18 mouse cellular contexts compared by ENCODE assay signal in genomic region chr6:12014035-12014434, GRCm38 (mm10).
DNase-seq lines count a peak whose midpoint lies in the region; ATAC-seq lines count a peak whose summit lies in the region.
"Had no signal": no experiment of that assay in that cellular context is flagged by ENCODE, and none has a peak within 500 bp of the region (broad histone marks: within the 10 kb centered on the region; RNA-seq: fewer than 3 reads in every experiment).

No protein-coding gene starts in this region.

- no peak overlapping the region for H3K4me3 ChIP-seq in intestine, embryonic 16.5 days (ENCODE audit: low read length)
- H3K4me3 ChIP-seq in intestine, embryonic 15.5 days (replicated peaks) = no peak overlapping the region
- H3K4me3 ChIP-seq in neural tube, embryonic 11.5 days (ENCODE audit: low read depth, low read length) = no peak overlapping the region
- no peak overlapping the region for H3K4me3 ChIP-seq in forebrain, embryonic 15.5 days
- H3K4me3 ChIP-seq in neural tube, embryonic 13.5 days = no peak overlapping the region
- H3K4me3 ChIP-seq: heart, embryonic 12.5 days; myocyte; stomach, embryonic 15.5 days had no signal

- H3K36me3 ChIP-seq in intestine, embryonic 16.5 days (ENCODE audit: control insufficient read depth, insufficient read depth, low read length) = no peaks in the 10 kb centered on the region
- H3K36me3 ChIP-seq in intestine, embryonic 15.5 days = 0 out of 2 replicates have a peak, but pooled peaks cover 3% of the 10 kb centered on the region
- H3K36me3 ChIP-seq in neural tube, embryonic 11.5 days (ENCODE audit: control insufficient read depth, insufficient read depth, low read length) = no peaks in the 10 kb centered on the region
- peaks cover 8% of the 10 kb centered on the region; the same call in 1 of the 2 replicates for H3K36me3 ChIP-seq in forebrain, embryonic 15.5 days
- H3K36me3 ChIP-seq in neural tube, embryonic 13.5 days = peaks cover 7% of the 10 kb centered on the region; the same call in 1 of the 2 replicates

- no peaks in the 10 kb centered on the region for H3K4me1 ChIP-seq in intestine, embryonic 16.5 days (ENCODE audit: control insufficient read depth, insufficient read depth, low read length)
- no peaks in the 10 kb centered on the region for H3K4me1 ChIP-seq in intestine, embryonic 15.5 days (replicated peaks)
- no peaks in the 10 kb centered on the region for H3K4me1 ChIP-seq in neural tube, embryonic 11.5 days (ENCODE audit: control insufficient read depth, insufficient read depth, low read length)
- peaks cover 5% of the 10 kb centered on the region; the same call in 1 of the 2 replicates for H3K4me1 ChIP-seq in forebrain, embryonic 15.5 days
- H3K4me1 ChIP-seq in neural tube, embryonic 13.5 days (replicated peaks) = peaks cover 12% of the 10 kb centered on the region
- H3K4me1 ChIP-seq: heart, embryonic 12.5 days; stomach, embryonic 15.5 days had no signal

- no peak overlapping the region for H3K9ac ChIP-seq in intestine, embryonic 16.5 days (ENCODE audit: low read depth, low read length)
- H3K9ac ChIP-seq in intestine, embryonic 15.5 days = no peak overlapping the region
- no peak overlapping the region for H3K9ac ChIP-seq in neural tube, embryonic 11.5 days (ENCODE audit: low read length)
- H3K9ac ChIP-seq in forebrain, embryonic 15.5 days (replicated peaks) = no peak overlapping the region
- H3K9ac ChIP-seq in neural tube, embryonic 13.5 days = no peak overlapping the region
- H3K9ac ChIP-seq: heart, embryonic 12.5 days; lung, embryonic 14.5 days; stomach, embryonic 15.5 days had no signal

- no peaks in the 10 kb centered on the region for H3K9me3 ChIP-seq in intestine, embryonic 16.5 days (ENCODE audit: control insufficient read depth, low read length)
- no peaks in the 10 kb centered on the region for H3K9me3 ChIP-seq in intestine, embryonic 15.5 days
- H3K9me3 ChIP-seq in neural tube, embryonic 11.5 days (ENCODE audit: control insufficient read depth, low read length) = no peaks in the 10 kb centered on the region
- H3K9me3 ChIP-seq in forebrain, embryonic 15.5 days = no peaks in the 10 kb centered on the region
- no peaks in the 10 kb centered on the region for H3K9me3 ChIP-seq in neural tube, embryonic 13.5 days
- H3K9me3 ChIP-seq: heart, embryonic 12.5 days; stomach, embryonic 15.5 days had no signal

- no peak overlapping the region for H3K4me2 ChIP-seq in intestine, embryonic 16.5 days (ENCODE audit: low read depth, low read length)
- no peak overlapping the region for H3K4me2 ChIP-seq in intestine, embryonic 15.5 days (replicated peaks)
- no peak overlapping the region for H3K4me2 ChIP-seq in neural tube, embryonic 11.5 days (ENCODE audit: low read depth)
- no peak overlapping the region for H3K4me2 ChIP-seq in forebrain, embryonic 15.5 days (replicated peaks)
- no peak overlapping the region for H3K4me2 ChIP-seq in neural tube, embryonic 13.5 days
- H3K4me2 ChIP-seq: heart, embryonic 12.5 days; liver, embryonic 11.5 days; lung, embryonic 14.5 days; stomach, embryonic 15.5 days had no signal

- DNase-seq in neural tube, embryonic 11.5 days (ENCODE audit: low spot score) = no peak
- no peak for DNase-seq in neural tube, embryonic 10.5 days (ENCODE audit: extremely low spot score, low spot score)
- no peak for DNase-seq in right cerebral cortex, adult 18-20 months
- DNase-seq: adrenal gland, postnatal 25 days; cerebellum, adult 9-10 months; heart, postnatal 36 days; kidney, adult 9 months; lung, embryonic 14.5 days; thymus, postnatal 14 days had no signal

- H3K27me3 ChIP-seq in intestine, embryonic 16.5 days (replicated peaks; ENCODE audit: control insufficient read depth, insufficient read depth, low read length) = no peaks in the 10 kb centered on the region
- no peaks in the 10 kb centered on the region for H3K27me3 ChIP-seq in intestine, embryonic 15.5 days (replicated peaks)
- H3K27me3 ChIP-seq in neural tube, embryonic 11.5 days (ENCODE audit: control insufficient read depth, insufficient read depth, low read length) = no peaks in the 10 kb centered on the region
- H3K27me3 ChIP-seq in forebrain, embryonic 15.5 days = no peaks in the 10 kb centered on the region
- H3K27me3 ChIP-seq in neural tube, embryonic 13.5 days = no peaks in the 10 kb centered on the region
- H3K27me3 ChIP-seq: heart, embryonic 12.5 days; stomach, embryonic 15.5 days had no signal

- H3K27ac ChIP-seq in intestine, embryonic 16.5 days (ENCODE audit: low read length) = no peak overlapping the region
- no peak overlapping the region for H3K27ac ChIP-seq in intestine, embryonic 15.5 days
- H3K27ac ChIP-seq in neural tube, embryonic 11.5 days (ENCODE audit: low read depth, low read length) = no peak overlapping the region
- H3K27ac ChIP-seq in forebrain, embryonic 15.5 days (replicated peaks) = no peak overlapping the region
- H3K27ac ChIP-seq in neural tube, embryonic 13.5 days (replicated peaks) = no peak overlapping the region
- H3K27ac ChIP-seq: stomach, embryonic 15.5 days had no signal

- WGBS in intestine, embryonic 16.5 days = 62% methylated on average over 2 of the region's 2 CpGs
- 65% methylated on average over 2 of the region's 2 CpGs for WGBS in intestine, embryonic 15.5 days
- 41% methylated on average over 2 of the region's 2 CpGs for WGBS in neural tube, embryonic 11.5 days
- 12% methylated on average over 2 of the region's 2 CpGs for WGBS in forebrain, embryonic 15.5 days
- 22% methylated on average over 2 of the region's 2 CpGs for WGBS in neural tube, embryonic 13.5 days

- ATAC-seq in intestine, embryonic 16.5 days = peak; percentile 44; the same call in 1 of the 2 replicates
- no peak for ATAC-seq in intestine, embryonic 15.5 days
- peak; percentile 59 for ATAC-seq in neural tube, embryonic 11.5 days (ENCODE audit: insufficient read depth, low FRiP score, low TSS enrichment)
- peak; percentile 58; the same call in 1 of the 2 replicates for ATAC-seq in forebrain, embryonic 15.5 days (replicated peaks)
- peak; percentile 54 for ATAC-seq in neural tube, embryonic 13.5 days (ENCODE audit: low read depth)
- ATAC-seq: activated CD4-positive, CD25-positive, alpha-beta regulatory T cell, adult 4 months had no signal
